ENCODE assay signal across 29 mouse cellular contexts in genomic region chr6:73257068-73257467, GRCm38 (mm10).
"Had no signal": no experiment of that assay in that cellular context is flagged by ENCODE, and none has a peak within 500 bp of the region (broad histone marks: within the 10 kb centered on the region; RNA-seq: fewer than 3 reads in every experiment).

No protein-coding gene starts in this region.

- H3K27me3 ChIP-seq: heart, embryonic 12.5 days; heart, embryonic 13.5 days; heart, embryonic 15.5 days; hindbrain, embryonic 12.5 days; hindbrain, embryonic 13.5 days; hindbrain, embryonic 15.5 days; intestine, embryonic 15.5 days; kidney, embryonic 15.5 days had no signal

- H3K4me3 ChIP-seq: heart, embryonic 12.5 days; heart, embryonic 13.5 days; heart, embryonic 15.5 days; hindbrain, embryonic 10.5 days; hindbrain, embryonic 12.5 days; hindbrain, embryonic 13.5 days; hindbrain, embryonic 15.5 days; intestine, embryonic 15.5 days; kidney, embryonic 15.5 days; layer of hippocampus, adult 2 months; left cerebral cortex, adult 2 months had no signal

- H3K9me3 ChIP-seq: heart, embryonic 12.5 days; heart, embryonic 13.5 days; heart, embryonic 15.5 days; hindbrain, embryonic 10.5 days; hindbrain, embryonic 12.5 days; hindbrain, embryonic 13.5 days; hindbrain, embryonic 15.5 days; intestine, embryonic 15.5 days; kidney, embryonic 15.5 days had no signal

- H3K4me1 ChIP-seq: hindbrain, embryonic 10.5 days; hindbrain, embryonic 12.5 days had no signal

- H3K27ac ChIP-seq: heart, embryonic 13.5 days; heart, embryonic 15.5 days; hindbrain, embryonic 10.5 days; hindbrain, embryonic 12.5 days; hindbrain, embryonic 13.5 days; hindbrain, embryonic 14.5 days; hindbrain, embryonic 15.5 days; hindbrain, postnatal 0 days; intestine, embryonic 15.5 days; kidney, embryonic 15.5 days; kidney, postnatal 0 days; layer of hippocampus, adult 2 months; left cerebral cortex, adult 2 months had no signal

- H3K9ac ChIP-seq: heart, embryonic 12.5 days; heart, embryonic 13.5 days; heart, embryonic 15.5 days; hindbrain, embryonic 12.5 days; hindbrain, embryonic 13.5 days; hindbrain, embryonic 14.5 days; hindbrain, embryonic 15.5 days; intestine, embryonic 15.5 days; kidney, embryonic 15.5 days had no signal

- H3K4me2 ChIP-seq: heart, embryonic 12.5 days; heart, embryonic 13.5 days; heart, embryonic 15.5 days; hindbrain, embryonic 12.5 days; hindbrain, embryonic 13.5 days; hindbrain, embryonic 14.5 days; hindbrain, embryonic 15.5 days; intestine, embryonic 15.5 days; kidney, embryonic 15.5 days had no signal

- DNase-seq: heart, postnatal 10 days; heart, postnatal 36 days; heart, postnatal 4 days; kidney, adult 11 months; kidney, adult 18-20 months; kidney, adult 2 months; kidney, adult 8-10 months; kidney, adult 9 months; kidney, postnatal 10 days; kidney, postnatal 14 days; kidney, postnatal 25 days; kidney, postnatal 36 days; kidney, postnatal 4 days; layer of hippocampus, adult 9-11 months; layer of hippocampus, postnatal 36 days had no signal
